51 mouse cellular contexts compared by ENCODE assay signal in genomic region chr14:55023011-55023410, GRCm38 (mm10). TPM values are rescaled to one million over a fixed set of nuclear protein-coding genes. Genes with fewer than 3 reads are reported as not detected.
"Had no signal": no experiment of that assay in that cellular context is flagged by ENCODE, and none has a peak within 500 bp of the region (broad histone marks: within the 10 kb centered on the region; RNA-seq: fewer than 3 reads in every experiment).

No protein-coding gene starts in this region.

- H3K9me3 ChIP-seq: heart, embryonic 10.5 days; heart, embryonic 12.5 days; heart, embryonic 13.5 days; heart, embryonic 15.5 days; hindbrain, embryonic 10.5 days; hindbrain, embryonic 12.5 days; hindbrain, embryonic 13.5 days; hindbrain, embryonic 15.5 days; intestine, embryonic 15.5 days; kidney, embryonic 15.5 days had no signal

- H3K4me2 ChIP-seq: heart, embryonic 11.5 days; heart, embryonic 12.5 days; heart, embryonic 13.5 days; heart, embryonic 15.5 days; hindbrain, embryonic 12.5 days; hindbrain, embryonic 13.5 days; hindbrain, embryonic 14.5 days; hindbrain, embryonic 15.5 days; intestine, embryonic 15.5 days; kidney, embryonic 15.5 days had no signal

- H3K4me3 ChIP-seq: heart, embryonic 10.5 days; heart, embryonic 12.5 days; heart, embryonic 13.5 days; heart, embryonic 15.5 days; hindbrain, embryonic 10.5 days; hindbrain, embryonic 12.5 days; hindbrain, embryonic 13.5 days; hindbrain, embryonic 15.5 days; intestine, embryonic 15.5 days; kidney, embryonic 15.5 days; layer of hippocampus, adult 2 months; left cerebral cortex, adult 2 months had no signal

- H3K27ac ChIP-seq: heart, embryonic 10.5 days; heart, embryonic 13.5 days; heart, embryonic 15.5 days; hindbrain, embryonic 10.5 days; hindbrain, embryonic 12.5 days; hindbrain, embryonic 13.5 days; hindbrain, embryonic 14.5 days; hindbrain, embryonic 15.5 days; hindbrain, postnatal 0 days; intestine, embryonic 15.5 days; kidney, embryonic 15.5 days; kidney, postnatal 0 days; layer of hippocampus, adult 2 months; left cerebral cortex, adult 2 months had no signal

- ATAC-seq: hindbrain, embryonic 16.5 days; hindbrain, postnatal 0 days; inflammation-experienced regulatory T-cells, adult 6 months; intestine, embryonic 15.5 days; intestine, embryonic 16.5 days; intestine, postnatal 0 days had no signal

- H3K27me3 ChIP-seq: heart, embryonic 12.5 days; heart, embryonic 13.5 days; heart, embryonic 15.5 days; hindbrain, embryonic 15.5 days; intestine, embryonic 15.5 days; kidney, embryonic 15.5 days had no signal

- H3K4me1 ChIP-seq: intestine, embryonic 15.5 days had no signal

- DNase-seq: heart, postnatal 10 days; heart, postnatal 14 days; heart, postnatal 36 days; heart, postnatal 4 days; kidney, adult 11 months; kidney, adult 18-20 months; kidney, adult 2 months; kidney, adult 8-10 months; kidney, adult 9 months; kidney, postnatal 10 days; kidney, postnatal 14 days; kidney, postnatal 25 days; kidney, postnatal 36 days; kidney, postnatal 4 days; layer of hippocampus, postnatal 36 days had no signal

- H3K9ac ChIP-seq: heart, embryonic 12.5 days; heart, embryonic 13.5 days; heart, embryonic 15.5 days; hindbrain, embryonic 12.5 days; hindbrain, embryonic 13.5 days; hindbrain, embryonic 14.5 days; hindbrain, embryonic 15.5 days; intestine, embryonic 15.5 days; kidney, embryonic 15.5 days had no signal

RNA-seq across cellular contexts. Expression of gene Myh7, which starts 28.6 kb away (rescaled TPM):
- total RNA-seq: hematopoietic stem cell, adult 5-6 weeks had no signal
- polyA plus RNA-seq: inflammation-experienced regulatory T-cells, adult 6 months had no signal

RNA-seq across cellular contexts. Expression of gene Gm17428, which starts 46.3 kb away (rescaled TPM):
- total RNA-seq: heart, postnatal 10 days; heart, postnatal 14 days; heart, postnatal 25 days; heart, postnatal 36 days; heart, postnatal 4 days; hematopoietic stem cell, adult 5-6 weeks; hindbrain, postnatal 0 days; layer of hippocampus, adult 2 months; layer of hippocampus, adult 8-10 months; layer of hippocampus, postnatal 10 days; layer of hippocampus, postnatal 14 days; layer of hippocampus, postnatal 25 days; layer of hippocampus, postnatal 36 days; left cerebral cortex, adult 18-20 months; left cerebral cortex, adult 2 months; left cerebral cortex, adult 8-10 months had no signal
- polyA plus RNA-seq: heart, embryonic 10.5 days; heart, embryonic 11.5 days; heart, embryonic 12.5 days; heart, embryonic 13.5 days; heart, embryonic 14.5 days; heart, embryonic 15.5 days; heart, embryonic 16.5 days; heart, postnatal 0 days; hindbrain, embryonic 10.5 days; hindbrain, embryonic 11.5 days; hindbrain, embryonic 12.5 days; hindbrain, embryonic 13.5 days; hindbrain, embryonic 14.5 days; hindbrain, embryonic 15.5 days; hindbrain, embryonic 16.5 days; hindbrain, postnatal 0 days; inflammation-experienced regulatory T-cells, adult 6 months; intestine, embryonic 14.5 days; intestine, embryonic 15.5 days; intestine, embryonic 16.5 days; intestine, postnatal 0 days; kidney, adult 2 months; kidney, embryonic 14.5 days; kidney, embryonic 15.5 days; kidney, embryonic 16.5 days; kidney, postnatal 0 days; large intestine, adult 2 months had no signal

RNA-seq across cellular contexts. Expression of gene Myh6, which starts 56.3 kb away (rescaled TPM):
- total RNA-seq: hematopoietic stem cell, adult 5-6 weeks had no signal
- polyA plus RNA-seq: inflammation-experienced regulatory T-cells, adult 6 months had no signal
